10 mouse cellular contexts compared by ENCODE assay signal in genomic region chr1:172590385-172590784, GRCm38 (mm10). TPM values are rescaled to one million over a fixed set of nuclear protein-coding genes. Genes with fewer than 3 reads are reported as not detected.
DNase-seq lines count a peak whose midpoint lies in the region; ATAC-seq lines count a peak whose summit lies in the region.
"Had no signal": no experiment of that assay in that cellular context is flagged by ENCODE, and none has a peak within 500 bp of the region (broad histone marks: within the 10 kb centered on the region; RNA-seq: fewer than 3 reads in every experiment).

TSS of gene Slamf8 (minus strand) at chr1:172590568.

- WGBS in forebrain, embryonic 12.5 days, result 88% methylated on average over 7 of the region's 7 CpGs

- peaks cover 12% of the 10 kb centered on the region for H3K4me1 ChIP-seq in forebrain, embryonic 12.5 days

- H3K9ac ChIP-seq in forebrain, embryonic 12.5 days, result no peak within 1 kb of the TSS
- H3K9ac ChIP-seq: forebrain, embryonic 15.5 days had no signal

- no peaks in the 10 kb centered on the region for H3K36me3 ChIP-seq in forebrain, embryonic 12.5 days (replicated peaks)
- H3K36me3 ChIP-seq: forebrain, embryonic 15.5 days had no signal

- H3K4me2 ChIP-seq in forebrain, embryonic 12.5 days, result no peak within 1 kb of the TSS
- H3K4me2 ChIP-seq: forebrain, embryonic 15.5 days had no signal

- H3K4me3 ChIP-seq in forebrain, embryonic 12.5 days (replicated peaks), result no peak within 1 kb of the TSS
- H3K4me3 ChIP-seq: forebrain, embryonic 15.5 days had no signal

- H3K27me3 ChIP-seq in forebrain, embryonic 12.5 days, result peaks cover 46% of the 10 kb centered on the region
- H3K27me3 ChIP-seq: forebrain, embryonic 15.5 days had no signal

- ATAC-seq in activated CD4-positive, CD25-positive, alpha-beta regulatory T cell, adult 4 months, result peak; percentile 36
- no peak for ATAC-seq in forebrain, embryonic 12.5 days (ENCODE audit: low FRiP score)
- ATAC-seq: forebrain, embryonic 15.5 days had no signal

- H3K27ac ChIP-seq in forebrain, embryonic 12.5 days, result no peak within 1 kb of the TSS
- H3K27ac ChIP-seq: forebrain, embryonic 15.5 days had no signal

- peak; percentile 28 for DNase-seq in kidney, adult 18-20 months
- DNase-seq in kidney, adult 11 months, result no peak
- peak; percentile 57 for DNase-seq in 3134 (ENCODE audit: extremely low read depth, insufficient read length, low spot score)
- DNase-seq in kidney, postnatal 10 days, result peak; percentile 44
- DNase-seq in retina, embryonic 14.5 days (ENCODE audit: low spot score), result no peak
- no peak for DNase-seq in thymus, postnatal 4 days
- DNase-seq: cerebellum, adult 11 months had no signal

- no peaks in the 10 kb centered on the region for H3K9me3 ChIP-seq in forebrain, embryonic 12.5 days
- H3K9me3 ChIP-seq: forebrain, embryonic 15.5 days had no signal

RNA-seq across cellular contexts. Expression of gene Slamf8, which starts in this region (rescaled TPM):
- polyA plus RNA-seq in activated CD4-positive, CD25-positive, alpha-beta regulatory T cell, adult 4 months (2017; shearing (Covaris generic)), result under 1 TPM in 1 of 2 experiments, not detected in 1; 0.29 TPM
- polyA plus RNA-seq in forebrain, embryonic 12.5 days (2016; fragmentation: Nextera tagmentation; extraction: Ambion mirVana), result not detected in 2 replicates
- polyA plus RNA-seq: forebrain, embryonic 15.5 days had no signal

Comparison
In these comparisons a context has a peak if more than half of its experiments do, and no peak if none do; other contexts are left out.
1. DNase-seq: peak in kidney, adult 18-20 months (single experiment), 3134 (single experiment) and kidney, postnatal 10 days (single experiment); none in kidney, adult 11 months (single experiment), retina, embryonic 14.5 days (single experiment) and thymus, postnatal 4 days (single experiment).
2. Peak in ATAC-seq in activated CD4-positive, CD25-positive, alpha-beta regulatory T cell, adult 4 months; RNA of the gene not detected or under 1 TPM.